Mouse (Mus musculus) hindbrain, postnatal 0 days (tissue): ENCODE data around the gene Hoxa10. TPM values are rescaled to one million over a fixed set of nuclear protein-coding genes. Genes with fewer than 3 reads are reported as not detected.

Experiments
- ATAC-seq: fragments of 200-750 bp; cut with Nextera tagmentation; 2 replicates; pipeline ENCODE4 v1.8.0; 2017; ENCODE audit warnings: mild to moderate bottlenecking, moderate TSS enrichment, moderate library complexity
- DNase-seq: peaks from one replicate; pipeline ENCODE4 v3.0.0-alpha.2; 2015; ENCODE audit warnings: low spot score
- H3K27ac ChIP-seq: fragments of 300-500 bp; sonication (generic); 2 replicates; pipeline ENCODE4 v1.5.1; 2014; ENCODE audit warnings: mild to moderate bottlenecking
- H3K27me3 ChIP-seq: fragments of 300-500 bp; sonication (generic); 2 replicates; pipeline ENCODE4 v1.6.1; 2014; ENCODE audit warnings: low read length, mixed read lengths; ENCODE audit not compliant: insufficient read depth
- H3K36me3 ChIP-seq: fragments of 300-500 bp; sonication (generic); 2 replicates; pipeline ENCODE4 v1.6.1; 2014; ENCODE audit warnings: low read length, mixed read lengths; ENCODE audit not compliant: insufficient read depth
- H3K4me1 ChIP-seq: fragments of 300-500 bp; sonication (generic); 2 replicates; pipeline ENCODE4 v1.6.1; 2014; ENCODE audit warnings: antibody characterized with exemption, low read length, mixed read lengths; ENCODE audit not compliant: insufficient read depth
- H3K4me2 ChIP-seq: fragments of 300-500 bp; sonication (generic); 2 replicates; pipeline ENCODE4 v1.6.1; 2014; ENCODE audit warnings: low read depth, mild to moderate bottlenecking, low read length, moderate library complexity, mixed read lengths
- H3K4me3 ChIP-seq: fragments of 300-500 bp; sonication (generic); 2 replicates; pipeline ENCODE4 v1.5.1; 2014; ENCODE audit warnings: low read length
- H3K9ac ChIP-seq: fragments of 300-500 bp; sonication (generic); replicated peaks from 2 replicates; pipeline ENCODE4 v1.6.1; 2014; ENCODE audit warnings: mild to moderate bottlenecking, low read length, moderate library complexity, mixed read lengths
- H3K9me3 ChIP-seq: fragments of 300-500 bp; sonication (generic); 2 replicates; pipeline ENCODE4 v1.6.1; 2016; ENCODE audit warnings: low read length, mixed read lengths
- CTCF ChIP-seq: IDR thresholded peaks from 2 replicates; pipeline ENCODE4 v1.5.1; 2016; ENCODE audit warnings: antibody characterized with exemption, control low read depth, low read depth
- WGBS: fragments of 180-500 bp; shearing (Covaris S2); extraction: QIAGEN DNeasy Blood & Tissue Kit; methylation state at CpG from one replicate; pipeline ENCODE4 v1.1.7; 2014; 5-methylcytosine and 5-hydroxymethylcytosine counted together
- polyA plus RNA-seq: library from polyadenylated mRNA; unstranded; fragments of >200 nt; fragmentation: Nextera tagmentation; extraction: Ambion mirVana; gene quantifications from 2 replicates; pipeline ENCODE4 v1.2.1, GENCODE M21; 2015
- total RNA-seq: library from RNA; depleted of rRNA; stranded (reverse); fragments of >200 nt; gene quantifications from 2 replicates; pipeline ENCODE4 v1.2.3, GENCODE M21; 2014

Gene Hoxa10
- total and polyA plus RNA-seq, 2 experiments from 2014 or later: not detected

DNA sequence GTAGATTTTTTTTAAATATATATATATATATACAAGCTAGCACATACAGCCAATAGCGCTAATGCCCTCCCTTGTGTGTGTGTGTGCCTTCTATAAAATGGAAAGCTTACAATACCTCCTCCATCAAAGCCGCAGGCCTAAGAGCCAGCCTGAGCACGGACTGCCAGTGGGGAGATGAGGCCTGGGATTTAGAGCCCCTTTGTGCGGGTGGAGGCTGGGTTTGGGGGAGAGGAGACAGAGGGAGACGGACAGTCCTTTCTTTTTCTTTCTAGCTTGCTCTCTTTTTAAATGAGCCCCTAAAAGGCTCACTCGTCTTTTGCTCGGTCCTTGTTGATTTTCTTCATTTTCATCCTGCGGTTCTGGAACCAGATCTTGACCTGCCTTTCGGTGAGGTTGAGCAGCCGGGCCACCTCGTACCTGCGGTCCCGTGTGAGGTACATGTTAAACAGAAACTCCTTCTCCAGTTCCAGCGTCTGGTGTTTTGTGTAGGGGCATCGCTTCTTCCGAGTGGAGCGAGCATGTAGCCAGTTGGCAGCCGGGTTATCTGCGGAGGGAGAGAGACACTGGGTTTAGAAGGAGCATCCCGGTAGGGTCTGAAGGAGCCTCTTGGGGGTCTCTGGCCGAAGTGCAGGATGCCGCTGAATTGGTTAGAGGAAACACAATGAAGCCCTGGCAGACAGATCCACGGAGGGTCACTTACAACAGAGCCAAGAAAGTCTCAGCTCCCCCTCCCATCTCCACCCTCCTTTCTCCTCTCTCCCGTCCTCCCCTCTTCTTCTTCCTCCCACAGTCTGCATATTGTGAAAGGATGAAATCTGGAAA lies 16.5 kb downstream of the Hoxa10 start:
- Histone ChIP-seq H3K9ac (no peak overlapping the region), H3K4me3 (no peak overlapping the region), H3K27ac (no peak overlapping the region), H3K4me1 (no peaks in the 10 kb centered on the region), H3K27me3 (peaks cover 93% of the 10 kb centered on the region), H3K9me3 (no peaks in the 10 kb centered on the region), H3K4me2 (no peak overlapping the region), H3K36me3 (no peaks in the 10 kb centered on the region)
- DNase-seq (no peak), ATAC-seq (no peak)
- TF ChIP-seq CTCF: no peak
- 2% methylated on average over 24 of the region's 24 CpGs for WGBS

DNA sequence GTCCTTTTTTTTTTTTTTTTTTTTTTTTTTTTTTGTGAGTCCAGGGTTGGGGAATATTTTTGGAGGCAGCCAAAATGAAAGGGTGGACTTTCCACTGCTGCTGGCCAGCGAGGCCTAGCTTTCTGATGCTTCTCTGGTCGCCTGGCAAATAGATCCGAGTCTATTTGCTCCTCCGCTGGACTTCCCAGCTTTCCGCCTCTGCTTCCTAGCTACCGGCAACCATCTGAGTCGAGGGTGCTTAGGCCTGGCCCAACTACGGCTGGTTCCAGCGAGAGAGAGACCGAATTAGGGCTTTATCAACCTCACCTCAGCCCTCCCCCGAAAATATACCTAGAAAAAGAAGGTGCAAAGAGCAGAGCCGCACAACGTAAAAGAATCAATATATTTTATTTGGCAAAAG lies 17.9 kb downstream of the Hoxa10 start:
- H3K27me3 ChIP-seq: peaks cover 96% of the 10 kb centered on the region
- DNase-seq (no peak), ATAC-seq (no peak)
- H3K9ac ChIP-seq: no peak overlapping the region
- no peak for TF ChIP-seq CTCF
- no peaks in the 10 kb centered on the region for H3K4me1 ChIP-seq
- no peaks in the 10 kb centered on the region for H3K36me3 ChIP-seq
- H3K9me3 ChIP-seq: no peaks in the 10 kb centered on the region
- no peak overlapping the region for H3K4me3 ChIP-seq
- no peak overlapping the region for H3K27ac ChIP-seq
- H3K4me2 ChIP-seq: no peak overlapping the region
- 21% methylated on average over 13 of the region's 13 CpGs for WGBS

DNA sequence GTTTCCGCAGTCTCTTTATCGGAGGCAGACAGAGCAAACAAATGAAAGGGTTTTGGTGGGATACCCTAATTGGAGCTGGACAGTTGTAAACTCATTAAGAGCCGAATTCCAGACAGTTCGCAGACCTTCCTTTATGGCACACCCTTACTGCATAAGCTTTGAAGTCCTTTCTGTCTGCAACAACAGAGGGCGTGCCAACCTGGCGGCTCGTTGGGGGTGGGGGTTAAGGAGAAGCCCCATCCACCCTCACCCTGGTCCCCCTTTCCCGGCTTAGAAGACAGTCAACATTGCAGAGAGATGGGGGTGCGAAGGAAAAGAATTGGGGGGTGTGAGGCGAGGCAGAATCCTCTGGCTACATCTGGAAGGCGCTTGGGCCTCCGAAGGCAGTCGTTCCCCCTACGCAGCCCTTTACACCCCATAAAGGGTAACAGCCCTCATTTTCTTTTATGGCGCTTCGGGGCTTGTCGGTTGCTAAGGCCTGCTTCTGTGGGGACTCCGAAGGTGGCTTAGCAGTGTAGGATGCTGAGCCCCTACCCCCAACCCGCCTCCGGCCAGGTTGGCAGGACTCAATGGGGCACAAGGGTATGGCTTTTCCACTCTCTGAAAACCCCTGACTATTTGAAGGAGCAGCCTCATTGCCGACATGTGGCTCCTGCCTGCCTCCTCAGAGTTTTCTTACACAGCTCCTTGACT lies 18.5 kb downstream of the Hoxa10 start:
- H3K4me2 ChIP-seq: peak overlapping the region; percentile 84; the same call in 1 of the 2 replicates
- 8% methylated on average over 21 of the region's 21 CpGs for WGBS
- peak overlapping the region; percentile 49 for H3K4me3 ChIP-seq
- DNase-seq (no peak), ATAC-seq (peak; percentile 27; the same call in 1 of the 2 replicates)
- H3K27me3 ChIP-seq: peaks cover 96% of the 10 kb centered on the region
- H3K27ac ChIP-seq: no peak overlapping the region
- H3K36me3 ChIP-seq: no peaks in the 10 kb centered on the region
- TF ChIP-seq CTCF: no peak
- no peaks in the 10 kb centered on the region for H3K9me3 ChIP-seq
- H3K4me1 ChIP-seq: no peaks in the 10 kb centered on the region
- H3K9ac ChIP-seq: no peak overlapping the region

DNA sequence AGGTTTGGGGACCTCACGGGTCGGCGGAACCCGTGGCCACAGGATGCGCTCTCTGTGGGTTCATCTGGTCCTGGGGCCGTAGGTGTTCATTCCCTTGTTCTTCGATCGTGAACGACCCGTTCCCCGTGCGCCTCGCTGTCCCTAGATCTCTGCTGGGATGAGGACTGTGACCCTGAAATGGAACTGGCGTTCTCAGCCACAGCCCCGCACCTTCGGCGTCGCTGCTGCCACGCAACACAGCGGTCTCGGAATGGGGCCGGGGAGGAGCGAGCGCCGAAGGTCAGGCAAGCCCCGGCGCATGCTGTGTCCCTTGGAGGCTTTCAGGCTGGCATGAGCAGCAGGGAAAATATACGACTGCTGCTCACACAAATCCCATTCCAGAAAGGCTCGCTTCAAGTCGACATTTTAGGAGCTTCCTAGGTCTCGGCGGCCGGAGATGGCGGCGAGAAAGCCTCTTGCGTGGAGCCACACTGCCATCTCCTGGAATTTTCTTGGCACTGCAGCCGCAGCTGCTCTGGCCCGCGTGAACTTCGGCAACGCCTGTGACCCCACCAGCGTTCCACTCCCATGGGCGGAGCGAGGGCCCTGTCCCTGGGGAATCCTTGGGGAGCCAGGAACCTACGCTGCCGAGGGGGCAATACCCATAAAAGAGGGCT lies 19.2 kb downstream of the Hoxa10 start, which contains the start of gene Hoxa7:
Gene Hoxa7 (minus strand): TSS at position 518 of the 656 bp plus-strand sequence.
- peak; percentile 75 for ATAC-seq
- no peaks in the 10 kb centered on the region for H3K9me3 ChIP-seq
- 1% methylated on average over 46 of the region's 46 CpGs for WGBS
- no peaks in the 10 kb centered on the region for H3K4me1 ChIP-seq
- H3K9ac ChIP-seq: peak within 1 kb of the TSS; percentile 43; the same call in 1 of the 2 replicates
- peak within 1 kb of the TSS; percentile 84 for H3K4me2 ChIP-seq
- H3K27ac ChIP-seq: no peak within 1 kb of the TSS
- peak; percentile 91 for DNase-seq
- TF ChIP-seq CTCF: peak; percentile 99
- H3K27me3 ChIP-seq: peaks cover 96% of the 10 kb centered on the region
- no peaks in the 10 kb centered on the region for H3K36me3 ChIP-seq
- peak within 1 kb of the TSS; percentile 49 for H3K4me3 ChIP-seq

DNA sequence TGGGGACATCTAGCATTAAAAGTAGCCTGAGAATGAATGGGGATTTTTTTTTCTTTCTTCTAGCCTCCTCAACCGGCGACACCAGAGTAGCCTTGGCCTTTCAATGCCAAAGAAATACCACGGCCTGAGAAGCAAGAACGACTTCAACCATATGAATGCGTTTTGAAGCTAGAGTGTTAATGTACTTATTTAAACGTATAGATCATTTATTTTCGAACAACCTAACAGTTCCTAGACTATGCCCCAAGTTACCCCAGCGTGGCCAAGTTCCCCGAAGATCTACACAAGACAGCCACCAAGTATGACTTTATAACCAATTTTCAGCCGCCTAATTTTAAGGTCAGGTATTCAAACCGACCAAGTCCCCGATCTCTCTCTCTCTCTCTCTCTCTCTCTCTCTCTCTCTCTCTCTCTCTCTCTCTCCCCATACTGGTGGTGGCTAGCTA lies 19.8 kb downstream of the Hoxa10 start:
- no peak overlapping the region for H3K27ac ChIP-seq
- peak overlapping the region; percentile 84 for H3K4me2 ChIP-seq
- peak overlapping the region; percentile 49 for H3K4me3 ChIP-seq
- DNase-seq: no peak
- TF ChIP-seq CTCF: no peak
- no peaks in the 10 kb centered on the region for H3K9me3 ChIP-seq
- H3K4me1 ChIP-seq: no peaks in the 10 kb centered on the region
- no peak for ATAC-seq
- no peak overlapping the region for H3K9ac ChIP-seq
- WGBS: 5% methylated on average over 12 of the region's 12 CpGs
- no peaks in the 10 kb centered on the region for H3K36me3 ChIP-seq
- H3K27me3 ChIP-seq: peaks cover 96% of the 10 kb centered on the region

DNA sequence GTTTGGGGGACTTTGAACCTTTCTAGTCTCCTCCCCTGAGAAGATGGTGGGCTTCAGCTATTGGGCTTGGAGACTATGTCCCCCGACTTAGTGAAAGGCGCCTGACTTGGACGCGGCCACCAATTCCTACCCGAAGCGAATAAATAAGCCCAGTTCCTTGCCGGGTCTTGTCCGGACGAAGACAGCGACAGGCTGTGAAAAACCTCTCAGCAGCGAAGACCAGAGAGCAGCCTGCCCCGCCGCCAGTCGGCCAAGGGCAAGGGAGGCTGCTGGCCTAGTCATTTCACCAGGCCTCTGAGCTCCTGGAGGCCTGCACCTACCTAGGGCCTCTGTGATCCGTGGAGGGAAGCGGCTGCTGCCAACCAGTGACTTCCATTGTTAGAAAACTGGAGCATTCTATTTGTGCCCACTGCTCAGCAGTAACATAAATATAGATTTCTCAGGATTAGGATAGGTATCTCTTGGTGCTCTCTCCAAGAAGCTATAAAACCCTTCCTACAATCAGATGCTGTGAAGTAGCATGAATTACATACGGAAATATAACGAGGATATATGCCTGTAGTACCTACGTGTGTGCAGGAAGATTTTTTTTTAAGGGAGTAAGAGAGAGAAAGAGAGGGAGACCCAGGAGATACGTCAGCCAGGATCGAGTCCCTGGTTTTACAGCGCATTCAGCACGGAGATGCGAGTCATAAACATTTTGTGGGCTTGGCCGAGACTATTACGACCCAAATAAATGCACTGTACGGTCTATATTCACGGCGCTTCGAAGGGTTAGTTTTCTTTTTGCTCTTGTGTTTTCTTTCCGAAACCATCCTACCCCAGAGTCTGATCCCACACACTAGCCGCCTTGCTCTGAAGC lies 20.4 kb downstream of the Hoxa10 start:
- no peak overlapping the region for H3K27ac ChIP-seq
- H3K9ac ChIP-seq: no peak overlapping the region
- TF ChIP-seq CTCF: no peak
- H3K27me3 ChIP-seq: peaks cover 96% of the 10 kb centered on the region
- WGBS: 16% methylated on average over 32 of the region's 32 CpGs
- no peaks in the 10 kb centered on the region for H3K36me3 ChIP-seq
- ATAC-seq (no peak), DNase-seq (no peak)
- no peaks in the 10 kb centered on the region for H3K4me1 ChIP-seq
- H3K4me2 ChIP-seq: no peak overlapping the region
- no peak overlapping the region for H3K4me3 ChIP-seq
- H3K9me3 ChIP-seq: no peaks in the 10 kb centered on the region
